Mouse (Mus musculus) subcutaneous adipose tissue, adult 2 months (tissue): ENCODE data around the gene Col27a1. TPM values are rescaled to one million over a fixed set of nuclear protein-coding genes. Genes with fewer than 3 reads are reported as not detected.

Experiments
- polyA plus RNA-seq: library from polyadenylated mRNA; depleted of rRNA; stranded (reverse); fragments of >200 nt; gene quantifications from 2 replicates; pipeline ENCODE4 v1.2.3, GENCODE M21; 2012; ENCODE audit warnings: low replicate concordance; rRNA removed

Col27a1 gene
- 7.3 and 18.4 TPM in 2 replicates for polyA plus RNA-seq

GRCm38 (mm10) chr4:63213907-63214621 lies at the start of gene Col27a1:
TSS of gene Col27a1 (plus strand) at chr4:63214004.

GRCm38 (mm10) chr4:63171969-63172685 lies 41.7 kb upstream of the Col27a1 start, which contains the start of gene Kif12:
TSS of gene Kif12 (minus strand) at chr4:63172131.

GRCm38 (mm10) chr4:63344295-63344694 lies 130.5 kb downstream of the Col27a1 start, which contains the start of gene Orm1:
TSS of gene Orm1 (plus strand) at chr4:63344560.

GRCm38 (mm10) chr4:63355877-63356665 lies 142.3 kb downstream of the Col27a1 start, which contains the start of gene Orm3:
TSS of gene Orm3 (plus strand) at chr4:63356162.

GRCm38 (mm10) chr4:63362150-63362549 lies 148.3 kb downstream of the Col27a1 start, which contains the start of gene Orm2:
TSS of gene Orm2 (plus strand) at chr4:63362449.

Other genes with a start within 250 kb of the Col27a1 start
- 1.7 and 9.3 TPM in 2 replicates for gene Zfp618, start 248.4 kb upstream of the Col27a1 start, polyA plus RNA-seq
- gene Ambp, start 59.2 kb upstream of the Col27a1 start, polyA plus RNA-seq = 0.11 and 1.1 TPM in 2 replicates
- gene Kif12, start 41.9 kb upstream of the Col27a1 start, polyA plus RNA-seq = 1.3 TPM in 1 of 2 replicates, not detected in the other
- gene Orm1, start 130.6 kb downstream of the Col27a1 start, polyA plus RNA-seq = 116 and 597 TPM in 2 replicates
- gene Orm3, start 142.2 kb downstream of the Col27a1 start, polyA plus RNA-seq = 1.2 and 3.1 TPM in 2 replicates
- gene Orm2, start 148.4 kb downstream of the Col27a1 start, polyA plus RNA-seq = 2.5 and 13.6 TPM in 2 replicates
- 6.6 and 10.3 TPM in 2 replicates for gene Akna, start 189.3 kb downstream of the Col27a1 start, polyA plus RNA-seq